Mouse (Mus musculus): Measurements from ENCODE around the gene Gtpbp4. TPM values are rescaled to one million over a fixed set of nuclear protein-coding genes. Genes with fewer than 3 reads are reported as not detected.
"Not testable (repeated sequence)": the region's sequence is repeated elsewhere in the genome, so short reads cannot be mapped to it uniquely, and the experiment has no call there.

Gene Gtpbp4
- polyA plus RNA-seq, 1 experiment: 172 TPM

DNA sequence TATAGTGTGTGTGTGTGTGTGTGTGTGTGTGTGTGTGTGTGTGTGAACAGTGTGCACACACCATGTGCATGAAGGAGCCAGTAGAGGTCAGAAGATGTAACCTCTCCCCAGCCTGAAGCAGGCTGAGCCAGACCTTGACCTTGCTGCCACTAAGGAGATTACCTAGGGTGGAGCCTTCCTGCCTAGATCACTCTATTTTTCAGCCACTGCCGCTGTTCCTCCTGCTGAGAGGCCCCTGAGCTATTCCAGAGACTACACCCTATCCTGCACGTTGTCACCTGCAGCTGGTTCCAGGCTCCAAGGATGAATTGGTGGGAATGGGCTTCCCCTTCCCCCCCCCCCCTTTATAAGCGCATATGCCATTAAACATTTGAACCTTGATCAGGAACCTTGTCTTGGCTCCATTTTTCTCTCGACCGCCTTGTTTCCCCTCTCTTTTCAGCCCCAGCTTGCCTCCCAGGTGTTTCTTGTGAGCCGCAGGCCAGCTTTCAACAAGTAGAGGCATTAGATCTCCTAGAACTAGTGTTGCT lies 58.2 kb downstream of the Gtpbp4 start:
- H3K36me3 ChIP-seq (ENCODE audit: control insufficient read depth, insufficient read depth, low read length, poor library complexity, severe bottlenecking); H3K9me3 ChIP-seq (replicated peaks; ENCODE audit: control insufficient read depth, insufficient read depth, low read length, poor library complexity, severe bottlenecking); H3K4me1 ChIP-seq (ENCODE audit: control insufficient read depth, insufficient read depth, low read length); H3K27me3 ChIP-seq (ENCODE audit: control insufficient read depth, insufficient read depth, low read length, poor library complexity, severe bottlenecking); H3K9ac ChIP-seq (ENCODE audit: low read depth, poor library complexity, severe bottlenecking); H3K4me3 ChIP-seq (ENCODE audit: low read depth, low read length): not testable (repeated sequence)
- peak overlapping the region; percentile 87 for H3K27ac ChIP-seq (ENCODE audit: insufficient read depth, low read length)
- 0 out of 2 replicates have a peak, but pooled peaks have one; percentile 15 for TF ChIP-seq EP300 (IDR thresholded peaks at IDR 0.05; ENCODE audit: insufficient read depth, low read depth, low read length)

DNA sequence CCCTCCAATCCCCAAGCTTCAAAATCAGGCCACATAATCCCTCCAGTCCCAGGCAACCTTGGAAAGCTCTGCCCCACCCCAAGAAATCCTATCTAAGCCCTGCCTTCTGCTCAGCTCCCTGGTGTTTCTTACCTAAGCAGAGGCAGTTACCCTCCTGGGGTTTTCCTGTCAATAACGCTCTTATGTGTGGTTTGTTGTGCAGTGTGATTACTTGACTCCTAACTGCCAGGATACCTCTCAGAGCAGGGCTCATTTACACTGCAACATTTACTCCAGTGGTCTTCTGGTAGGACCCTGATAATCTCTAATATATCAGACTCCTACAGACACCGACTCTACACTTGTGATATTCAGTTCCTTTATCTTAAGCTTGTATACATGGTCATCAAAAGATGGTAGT lies 62.4 kb downstream of the Gtpbp4 start:
- Histone ChIP-seq H3K9ac (ENCODE audit: low read depth, poor library complexity, severe bottlenecking) (no peak overlapping the region), H3K36me3 (ENCODE audit: control insufficient read depth, insufficient read depth, low read length, poor library complexity, severe bottlenecking) (no peaks in the 10 kb centered on the region), H3K4me3 (ENCODE audit: low read depth, low read length) (no peak overlapping the region), H3K4me1 (ENCODE audit: control insufficient read depth, insufficient read depth, low read length) (no peaks in the 10 kb centered on the region), H3K27me3 (ENCODE audit: control insufficient read depth, insufficient read depth, low read length, poor library complexity, severe bottlenecking) (no peaks in the 10 kb centered on the region), H3K9me3 (replicated peaks; ENCODE audit: control insufficient read depth, insufficient read depth, low read length, poor library complexity, severe bottlenecking) (peaks cover 7% of the 10 kb centered on the region), H3K27ac (ENCODE audit: insufficient read depth, low read length) (no peak overlapping the region)
- no peak for TF ChIP-seq CTCF (IDR thresholded peaks at IDR 0.05; ENCODE audit: low read depth, low read length)
- TF ChIP-seq POLR2A (IDR thresholded peaks at IDR 0.05; ENCODE audit: insufficient read depth, low read length): no peak
- TF ChIP-seq EP300 (IDR thresholded peaks at IDR 0.05; ENCODE audit: insufficient read depth, low read depth, low read length): no peak

Other genes with a start within 250 kb of the Gtpbp4 start
- 30.2 and 34.7 TPM in 2 replicates for gene Wdr37, start 124.2 kb downstream of the Gtpbp4 start, polyA plus RNA-seq (2011; ENCODE audit: insufficient read depth, insufficient read length, low read depth, missing spikeins)
- gene Idi1, start 110.6 kb downstream of the Gtpbp4 start, polyA plus RNA-seq (2011; ENCODE audit: insufficient read depth, insufficient read length, low read depth, missing spikeins): 181 and 202 TPM in 2 replicates
- gene Gm9745, start 47.9 kb downstream of the Gtpbp4 start, polyA plus RNA-seq (2011; ENCODE audit: insufficient read depth, insufficient read length, low read depth, missing spikeins): not detected in 2 replicates
- not detected in 2 replicates for gene Idi2, start 43.2 kb downstream of the Gtpbp4 start, polyA plus RNA-seq (2011; ENCODE audit: insufficient read depth, insufficient read length, low read depth, missing spikeins)
- gene Larp4b, start 97.8 kb upstream of the Gtpbp4 start, polyA plus RNA-seq (2011; ENCODE audit: insufficient read depth, insufficient read length, low read depth, missing spikeins): 104 and 108 TPM in 2 replicates